Mouse (Mus musculus) olfactory bulb, adult 2 months (tissue): ENCODE data around the gene Smpd4.

Experiments
- CTCF ChIP-seq: fragments of 200-500 bp; IDR thresholded peaks from 2 replicates; pipeline ENCODE4 v1.5.1; 2012; ENCODE audit warnings: low read depth, mild to moderate bottlenecking, low read length, moderate library complexity; ENCODE audit not compliant: insufficient read depth
- POLR2A ChIP-seq: fragments of 200-500 bp; IDR thresholded peaks from 2 replicates; pipeline ENCODE4 v1.6.1; 2012; ENCODE audit warnings: mild to moderate bottlenecking, low read depth, low read length, moderate library complexity; ENCODE audit not compliant: insufficient read depth

DNA sequence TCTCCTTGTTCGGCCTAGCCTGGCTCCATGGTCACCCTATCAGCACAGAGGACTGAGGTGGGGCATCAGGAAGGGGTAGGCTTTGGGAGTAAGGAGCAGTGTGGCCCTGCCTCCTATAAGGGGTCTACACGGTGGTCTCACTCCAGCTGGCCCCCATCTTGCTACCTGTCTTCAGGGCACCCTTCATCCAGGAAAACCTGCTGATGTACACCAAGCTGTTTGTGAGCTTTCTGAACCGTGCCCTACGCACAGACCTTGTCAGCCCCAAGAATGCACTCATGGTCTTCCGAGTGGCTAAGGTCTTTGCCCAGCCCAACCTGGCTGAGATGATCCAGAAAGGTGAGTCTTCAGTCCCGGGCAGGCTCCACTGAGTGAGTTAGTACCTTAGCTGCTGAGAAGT is 20.8 kb downstream of the Smpd4 start:
- TF ChIP-seq CTCF (no peak), POLR2A (no peak)
